In genomic region chr13:81663566-81664330, GRCm38 (mm10) we compare ENCODE assay signal across 11 mouse cellular contexts. TPM values are rescaled to one million over a fixed set of nuclear protein-coding genes. Genes with fewer than 3 reads are reported as not detected.
DNase-seq lines count a peak whose midpoint lies in the region; ATAC-seq and TF ChIP-seq lines count a peak whose summit lies in the region.
"Had no signal": no experiment of that assay in that cellular context is flagged by ENCODE, and none has a peak within 500 bp of the region (broad histone marks: within the 10 kb centered on the region; RNA-seq: fewer than 3 reads in every experiment).

No protein-coding gene starts in this region.

- no peaks in the 10 kb centered on the region for H3K27me3 ChIP-seq in hindbrain, postnatal 0 days (ENCODE audit: insufficient read depth, low read length)
- no peaks in the 10 kb centered on the region for H3K27me3 ChIP-seq in hindbrain, embryonic 10.5 days (ENCODE audit: insufficient read depth, poor library complexity, severe bottlenecking)
- H3K27me3 ChIP-seq in liver, embryonic 11.5 days (replicated peaks; ENCODE audit: control insufficient read depth, insufficient read depth, low read length) = no peaks in the 10 kb centered on the region
- H3K27me3 ChIP-seq: embryonic facial prominence, embryonic 13.5 days; neural tube, embryonic 15.5 days had no signal

- H3K27ac ChIP-seq in hindbrain, postnatal 0 days = no peak overlapping the region
- no peak overlapping the region for H3K27ac ChIP-seq in hindbrain, embryonic 10.5 days
- no peak overlapping the region for H3K27ac ChIP-seq in liver, embryonic 11.5 days (ENCODE audit: low read depth, low read length)
- H3K27ac ChIP-seq: embryonic facial prominence, embryonic 13.5 days; neural tube, embryonic 15.5 days had no signal

- WGBS in hindbrain, postnatal 0 days = 73% methylated on average over 12 of the region's 12 CpGs
- WGBS in hindbrain, embryonic 10.5 days = 88% methylated on average over 12 of the region's 12 CpGs
- WGBS in liver, embryonic 11.5 days = 84% methylated on average over 12 of the region's 12 CpGs

- H3K4me1 ChIP-seq in hindbrain, postnatal 0 days (ENCODE audit: insufficient read depth, low read length) = no peaks in the 10 kb centered on the region; the same call in 1 of the 2 replicates
- H3K4me1 ChIP-seq in hindbrain, embryonic 10.5 days (replicated peaks) = peaks cover 6% of the 10 kb centered on the region
- peaks cover 8% of the 10 kb centered on the region for H3K4me1 ChIP-seq in liver, embryonic 11.5 days (replicated peaks; ENCODE audit: control insufficient read depth, insufficient read depth, low read length)

- ATAC-seq in hindbrain, postnatal 0 days = peak; percentile 71
- ATAC-seq in liver, embryonic 11.5 days (replicated peaks; ENCODE audit: low FRiP score) = peak; percentile 90

- H3K36me3 ChIP-seq in hindbrain, postnatal 0 days (ENCODE audit: insufficient read depth, low read length) = peaks cover 20% of the 10 kb centered on the region; the same call in 1 of the 2 replicates
- H3K36me3 ChIP-seq in hindbrain, embryonic 10.5 days = peaks cover 73% of the 10 kb centered on the region
- peaks cover 8% of the 10 kb centered on the region; the same call in 1 of the 2 replicates for H3K36me3 ChIP-seq in liver, embryonic 11.5 days (ENCODE audit: control insufficient read depth, insufficient read depth, low read length)

- no peak overlapping the region for H3K4me3 ChIP-seq in hindbrain, postnatal 0 days (ENCODE audit: low read length)
- no peak overlapping the region for H3K4me3 ChIP-seq in hindbrain, embryonic 10.5 days
- H3K4me3 ChIP-seq in liver, embryonic 11.5 days (ENCODE audit: low read depth, low read length) = no peak overlapping the region
- H3K4me3 ChIP-seq: embryonic facial prominence, embryonic 13.5 days; neural tube, embryonic 15.5 days had no signal

- DNase-seq in hindbrain, postnatal 0 days (ENCODE audit: low spot score) = no peak
- no peak for DNase-seq in hindbrain, embryonic 10.5 days (ENCODE audit: low spot score)
- DNase-seq in cerebellum, adult 11 months = peak; percentile 23
- peak; percentile 26 to 57 for DNase-seq in cerebellum, postnatal 14 days
- no peak for DNase-seq in liver, embryonic 11.5 days (ENCODE audit: low spot score)
- DNase-seq in retina, postnatal 1 day = no peak
- no peak for DNase-seq in ovary, postnatal 36 days (ENCODE audit: low spot score)
- no peak for DNase-seq in adrenal gland, adult (ENCODE audit: inconsistent age in 2 of 2, low spot score in 1 of 2)
- DNase-seq: kidney, postnatal 14 days had no signal

- no peak overlapping the region for H3K4me2 ChIP-seq in hindbrain, postnatal 0 days (ENCODE audit: low read depth, low read length)
- no peak overlapping the region for H3K4me2 ChIP-seq in liver, embryonic 11.5 days
- H3K4me2 ChIP-seq: embryonic facial prominence, embryonic 13.5 days; neural tube, embryonic 15.5 days had no signal

- no peak overlapping the region for H3K9ac ChIP-seq in hindbrain, postnatal 0 days (replicated peaks; ENCODE audit: low read length)
- no peak overlapping the region for H3K9ac ChIP-seq in liver, embryonic 11.5 days (ENCODE audit: low read depth, low read length)
- H3K9ac ChIP-seq: embryonic facial prominence, embryonic 13.5 days; neural tube, embryonic 15.5 days had no signal

- TF ChIP-seq CTCF in hindbrain, postnatal 0 days (IDR thresholded peaks at IDR 0.05; ENCODE audit: low read depth) = no peak

- no peaks in the 10 kb centered on the region for H3K9me3 ChIP-seq in hindbrain, postnatal 0 days (ENCODE audit: low read length)
- H3K9me3 ChIP-seq in hindbrain, embryonic 10.5 days = no peaks in the 10 kb centered on the region
- H3K9me3 ChIP-seq in liver, embryonic 11.5 days (ENCODE audit: control insufficient read depth, low read length) = no peaks in the 10 kb centered on the region
- H3K9me3 ChIP-seq: embryonic facial prominence, embryonic 13.5 days; neural tube, embryonic 15.5 days had no signal

RNA-seq across cellular contexts. Expression of gene Lysmd3, which starts 6.3 kb away (rescaled TPM):
- total RNA-seq in hindbrain, postnatal 0 days (2014; rRNA removed) = 12.8 and 48.7 TPM in 2 replicates
- 10.3 and 12.5 TPM in 2 replicates for polyA plus RNA-seq in hindbrain, postnatal 0 days (2015; fragmentation: Nextera tagmentation; extraction: Ambion mirVana)
- polyA plus RNA-seq in hindbrain, embryonic 10.5 days (2016; fragmentation: Nextera tagmentation; extraction: Ambion mirVana) = 23.1 and 25.9 TPM in 2 replicates
- 22.4 and 29.3 TPM in 2 replicates for polyA plus RNA-seq in liver, embryonic 11.5 days (2014; fragmentation: Nextera tagmentation; extraction: Ambion mirVana)

RNA-seq across cellular contexts. Expression of gene Adgrv1, which starts 30.8 kb away (rescaled TPM):
- 7.8 and 10.3 TPM in 2 replicates for total RNA-seq in hindbrain, postnatal 0 days (2014; rRNA removed)
- 4.2 and 5.4 TPM in 2 replicates for polyA plus RNA-seq in hindbrain, postnatal 0 days (2015; fragmentation: Nextera tagmentation; extraction: Ambion mirVana)
- 45.3 and 45.6 TPM in 2 replicates for polyA plus RNA-seq in hindbrain, embryonic 10.5 days (2016; fragmentation: Nextera tagmentation; extraction: Ambion mirVana)
- polyA plus RNA-seq in liver, embryonic 11.5 days (2014; fragmentation: Nextera tagmentation; extraction: Ambion mirVana) = 0.40 and 0.58 TPM in 2 replicates

RNA-seq across cellular contexts. Expression of gene Polr3g, which starts 47.1 kb away (rescaled TPM):
- 4.2 and 5.5 TPM in 2 replicates for total RNA-seq in hindbrain, postnatal 0 days (2014; rRNA removed)
- polyA plus RNA-seq in hindbrain, postnatal 0 days (2015; fragmentation: Nextera tagmentation; extraction: Ambion mirVana) = 3.9 and 7.8 TPM in 2 replicates
- polyA plus RNA-seq in hindbrain, embryonic 10.5 days (2016; fragmentation: Nextera tagmentation; extraction: Ambion mirVana) = 13.3 and 20.0 TPM in 2 replicates
- polyA plus RNA-seq in liver, embryonic 11.5 days (2014; fragmentation: Nextera tagmentation; extraction: Ambion mirVana) = 22.9 and 26.3 TPM in 2 replicates

RNA-seq across cellular contexts. Expression of gene Mblac2, which starts 47.4 kb away (rescaled TPM):
- total RNA-seq in hindbrain, postnatal 0 days (2014; rRNA removed) = 33.2 and 38.2 TPM in 2 replicates
- polyA plus RNA-seq in hindbrain, postnatal 0 days (2015; fragmentation: Nextera tagmentation; extraction: Ambion mirVana) = 64.7 and 67.7 TPM in 2 replicates
- polyA plus RNA-seq in hindbrain, embryonic 10.5 days (2016; fragmentation: Nextera tagmentation; extraction: Ambion mirVana) = 4.9 and 5.9 TPM in 2 replicates
- polyA plus RNA-seq in liver, embryonic 11.5 days (2014; fragmentation: Nextera tagmentation; extraction: Ambion mirVana) = 3.7 and 5.2 TPM in 2 replicates

Comparison
In these comparisons a context has a peak if more than half of its experiments do, and no peak if none do; other contexts are left out.
1. DNase-seq: peak in cerebellum, adult 11 months (single experiment) and cerebellum, postnatal 14 days (2 of 2); none in hindbrain, postnatal 0 days (single experiment), hindbrain, embryonic 10.5 days (single experiment), liver, embryonic 11.5 days (single experiment), retina, postnatal 1 day (single experiment), ovary, postnatal 36 days (single experiment) and adrenal gland, adult (0 of 2).